Mouse (Mus musculus) c-Kit-positive CD71-negative TER-119-negative erythroid progenitor cells, embryonic 14.5 days (primary cell): ENCODE measurements around the gene Tmem262.

Source experiments
- DNase-seq: peaks from one replicate; pipeline ENCODE4 v3.0.0-alpha.2; 2013; ENCODE audit warnings: low read depth

Tmem262 gene

GRCm38 (mm10) chr19:6102169-6102853 is 22.5 kb downstream of the Tmem262 start:
- DNase-seq = no peak

GRCm38 (mm10) chr19:6104476-6104875 is 24.6 kb downstream of the Tmem262 start:
- DNase-seq = no peak

GRCm38 (mm10) chr19:6105586-6105985 is 25.8 kb downstream of the Tmem262 start, which contains the start of gene Naaladl1:
Naaladl1 (plus strand) TSS chr19:6105782.
- DNase-seq = no peak

- DNase-seq = no peak
These were observed 33.3 kb downstream of the Tmem262 start for GRCm38 (mm10) chr19:6113116-6113515.

GRCm38 (mm10) chr19:6116113-6116850 is 36.4 kb downstream of the Tmem262 start:
- no peak for DNase-seq

- DNase-seq = no peak
These were observed 37.6 kb downstream of the Tmem262 start for GRCm38 (mm10) chr19:6117346-6117985.

- DNase-seq = peak; percentile 91
These were observed 38.3 kb downstream of the Tmem262 start, which contains the start of gene Sac3d1 for GRCm38 (mm10) chr19:6117986-6118676. Sac3d1 (minus strand) TSS chr19:6118650.

GRCm38 (mm10) chr19:6118677-6119185 is 38.9 kb downstream of the Tmem262 start:
- DNase-seq = no peak

- DNase-seq = no peak
These were observed 41.9 kb downstream of the Tmem262 start for GRCm38 (mm10) chr19:6121761-6122160.

- DNase-seq = no peak
These were observed 43.5 kb downstream of the Tmem262 start for GRCm38 (mm10) chr19:6123330-6123729.

GRCm38 (mm10) chr19:6124898-6125297 is 45.1 kb downstream of the Tmem262 start:
- DNase-seq = no peak

- DNase-seq = peak; percentile 72
These were observed 46.5 kb downstream of the Tmem262 start for GRCm38 (mm10) chr19:6126289-6126688.

- no peak for DNase-seq
These were observed 47.2 kb downstream of the Tmem262 start for GRCm38 (mm10) chr19:6126789-6127580.

- DNase-seq = peak; percentile 94
These were observed 48.0 kb downstream of the Tmem262 start, which contains the start of gene Snx15 for GRCm38 (mm10) chr19:6127760-6128341. Snx15 (minus strand) TSS chr19:6128304.
